Mouse (Mus musculus) kidney, postnatal 25 days (tissue): ENCODE data around the gene Tnnt3.

Source experiments
- DNase-seq, 2 experiments: peaks; one replicate each; pipeline ENCODE4 v3.0.0; 2021; ENCODE audit warnings: mixed read lengths in 2 of 2

Tnnt3 gene

GRCm38 (mm10) chr7:142545967-142546366 lies 47.3 kb downstream of the Tnnt3 start:
- no peak for DNase-seq

- no peak for DNase-seq
Measured at GRCm38 (mm10) chr7:142547874-142548273, 49.2 kb downstream of the Tnnt3 start.

- no peak for DNase-seq
Measured at GRCm38 (mm10) chr7:142548706-142549105, 50.1 kb downstream of the Tnnt3 start.

GRCm38 (mm10) chr7:142549941-142550763 lies 51.5 kb downstream of the Tnnt3 start:
- DNase-seq = no peak

GRCm38 (mm10) chr7:142550935-142551373 lies 52.3 kb downstream of the Tnnt3 start:
- DNase-seq = no peak

GRCm38 (mm10) chr7:142551691-142552090 lies 53.1 kb downstream of the Tnnt3 start:
- DNase-seq = no peak

GRCm38 (mm10) chr7:142552591-142553416 lies 54.2 kb downstream of the Tnnt3 start:
- DNase-seq = no peak

- DNase-seq = no peak
Measured at GRCm38 (mm10) chr7:142553417-142554335, 55.0 kb downstream of the Tnnt3 start.

- no peak for DNase-seq
Measured at GRCm38 (mm10) chr7:142554625-142555024, 56.0 kb downstream of the Tnnt3 start.

- no peak for DNase-seq
Measured at GRCm38 (mm10) chr7:142555366-142556088, 56.9 kb downstream of the Tnnt3 start.

GRCm38 (mm10) chr7:142556089-142556476 lies 57.4 kb downstream of the Tnnt3 start:
- DNase-seq = no peak

GRCm38 (mm10) chr7:142557696-142558095 lies 59.1 kb downstream of the Tnnt3 start:
- DNase-seq = no peak

- DNase-seq = no peak
Measured at GRCm38 (mm10) chr7:142558511-142559146, 60.0 kb downstream of the Tnnt3 start.

GRCm38 (mm10) chr7:142559651-142560175 lies 61.1 kb downstream of the Tnnt3 start:
- no peak for DNase-seq

GRCm38 (mm10) chr7:142560942-142561855 lies 62.6 kb downstream of the Tnnt3 start:
- DNase-seq = no peak

- DNase-seq = no peak
Measured at GRCm38 (mm10) chr7:142561856-142562404, 63.3 kb downstream of the Tnnt3 start.

- DNase-seq = peak in 1 of 2 experiments; percentile 8
Measured at GRCm38 (mm10) chr7:142563168-142563567, 64.5 kb downstream of the Tnnt3 start.

GRCm38 (mm10) chr7:142564955-142565643 lies 66.5 kb downstream of the Tnnt3 start:
- DNase-seq = peak in 1 of 2 experiments; percentile 53
